Mouse (Mus musculus) lung, adult 2 months (tissue): Measurements from ENCODE around the gene Asb7.

Source experiments
- CTCF ChIP-seq: fragments of 200-500 bp; IDR thresholded peaks from 2 replicates; pipeline ENCODE4 v1.5.1; 2011; ENCODE audit warnings: mild to moderate bottlenecking, low read length, control low read depth; ENCODE audit not compliant: insufficient read depth
- POLR2A ChIP-seq: fragments of 200-500 bp; IDR thresholded peaks from 2 replicates; pipeline ENCODE4 v1.6.1; 2011; ENCODE audit warnings: low read depth, mild to moderate bottlenecking, control low read depth, low read length, borderline replicate concordance; ENCODE audit errors: extremely low read depth

GRCm38 (mm10) chr7:66661572-66661971, 27.8 kb downstream of the Asb7 start:
- TF ChIP-seq CTCF (peak; percentile 42), POLR2A (no peak)
